Mouse (Mus musculus): ENCODE results near the gene Sh3bgrl2.
"Not testable (repeated sequence)": the region's sequence is repeated elsewhere in the genome, so short reads cannot be mapped to it uniquely, and the experiment has no call there.

Sh3bgrl2 gene

DNA sequence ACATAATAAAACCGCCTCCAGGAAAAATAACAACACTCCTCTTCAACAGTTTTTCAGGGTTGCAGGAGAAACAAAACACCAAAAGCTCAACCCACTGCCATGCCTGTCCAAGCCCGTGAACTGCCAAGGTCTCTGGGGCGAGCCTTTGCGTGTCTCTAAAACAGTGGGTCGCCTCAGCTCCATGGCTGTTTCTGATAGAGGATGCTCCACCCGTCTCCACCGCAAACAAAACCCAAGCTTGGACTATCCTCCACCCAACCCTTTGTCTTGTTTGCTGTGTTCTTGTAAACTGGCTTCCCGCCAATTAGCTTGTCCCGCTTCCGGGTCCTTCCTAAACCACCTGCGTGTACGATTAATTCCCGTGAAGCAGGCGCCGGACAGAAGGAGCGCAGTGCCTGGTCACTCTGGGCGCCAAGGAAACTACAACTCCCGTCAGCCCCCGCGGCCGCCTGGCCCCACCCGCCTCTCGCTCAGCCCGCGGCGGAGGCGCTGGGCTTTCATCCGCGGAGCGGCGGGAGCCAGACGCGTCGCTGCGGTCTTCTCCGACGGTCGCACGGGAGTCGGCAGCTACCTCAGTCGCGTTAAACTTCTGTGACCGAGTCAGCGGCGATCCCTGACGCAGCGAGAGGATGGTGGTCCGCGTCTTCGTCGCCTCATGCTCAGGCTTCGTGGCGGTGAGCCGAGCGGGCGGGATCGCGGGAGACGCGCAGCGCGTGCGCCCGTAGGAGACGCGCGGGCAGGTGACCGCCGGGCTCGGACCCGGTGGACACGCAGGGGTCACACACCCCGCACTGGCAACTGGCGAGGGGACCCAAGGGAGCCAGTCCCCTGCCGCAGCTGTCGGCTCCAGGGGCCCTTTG is at the start of gene Sh3bgrl2:
Gene Sh3bgrl2, plus strand, starts transcription at position 498 of the 860 bp plus-strand sequence.
- DNase-seq: peak; percentile 87

DNA sequence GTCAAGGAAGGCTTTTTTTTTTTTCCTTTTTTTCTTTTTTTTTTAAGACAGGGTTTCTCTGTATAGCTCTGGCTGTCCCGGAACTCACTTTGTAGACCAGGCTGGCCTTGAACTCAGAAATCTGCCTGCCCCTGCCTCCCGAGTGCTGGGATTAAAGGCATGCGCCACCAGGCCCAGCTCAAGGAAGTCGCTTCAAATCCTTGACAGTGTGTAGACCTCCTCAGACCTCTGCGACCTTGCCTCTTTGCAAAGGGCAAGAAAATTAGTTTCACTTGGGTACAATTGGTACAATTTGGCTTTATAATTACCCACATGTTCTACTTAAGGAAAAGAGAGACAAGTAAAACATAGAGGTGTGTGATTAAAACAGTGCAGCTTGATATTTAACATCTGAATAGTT is 29.0 kb upstream of the Sh3bgrl2 start:
- DNase-seq: not testable (repeated sequence)

DNA sequence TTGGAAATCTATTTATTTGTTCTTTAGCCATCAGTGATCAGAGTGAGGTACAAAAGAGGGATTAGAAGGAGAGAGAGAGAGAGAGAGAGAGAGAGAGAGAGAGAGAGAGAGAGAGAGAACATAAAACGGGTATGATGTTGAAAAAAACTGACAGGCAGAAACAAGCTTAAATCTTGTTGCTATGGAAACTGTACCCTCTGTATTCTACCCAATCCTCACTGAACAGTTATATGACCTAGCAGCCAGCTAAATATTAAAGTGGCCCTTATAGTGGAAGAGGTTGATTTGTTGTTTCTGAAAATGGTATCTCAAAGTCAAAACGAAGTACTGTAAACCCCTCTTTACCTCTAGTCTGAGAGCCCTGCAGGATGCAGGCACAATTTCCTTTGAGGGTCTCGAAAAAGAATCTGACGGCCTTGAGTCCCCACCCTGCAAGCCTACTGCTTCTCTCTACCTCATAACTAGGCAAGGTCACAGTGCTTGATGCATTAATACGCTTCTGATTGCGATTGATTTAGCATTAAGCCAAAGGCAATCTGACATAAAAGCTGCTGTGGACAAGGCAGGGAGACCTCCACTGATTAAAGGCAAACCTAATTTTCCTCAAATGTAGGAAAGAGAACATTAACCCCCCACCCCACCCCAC is 28.5 kb upstream of the Sh3bgrl2 start:
- no peak for DNase-seq

DNA sequence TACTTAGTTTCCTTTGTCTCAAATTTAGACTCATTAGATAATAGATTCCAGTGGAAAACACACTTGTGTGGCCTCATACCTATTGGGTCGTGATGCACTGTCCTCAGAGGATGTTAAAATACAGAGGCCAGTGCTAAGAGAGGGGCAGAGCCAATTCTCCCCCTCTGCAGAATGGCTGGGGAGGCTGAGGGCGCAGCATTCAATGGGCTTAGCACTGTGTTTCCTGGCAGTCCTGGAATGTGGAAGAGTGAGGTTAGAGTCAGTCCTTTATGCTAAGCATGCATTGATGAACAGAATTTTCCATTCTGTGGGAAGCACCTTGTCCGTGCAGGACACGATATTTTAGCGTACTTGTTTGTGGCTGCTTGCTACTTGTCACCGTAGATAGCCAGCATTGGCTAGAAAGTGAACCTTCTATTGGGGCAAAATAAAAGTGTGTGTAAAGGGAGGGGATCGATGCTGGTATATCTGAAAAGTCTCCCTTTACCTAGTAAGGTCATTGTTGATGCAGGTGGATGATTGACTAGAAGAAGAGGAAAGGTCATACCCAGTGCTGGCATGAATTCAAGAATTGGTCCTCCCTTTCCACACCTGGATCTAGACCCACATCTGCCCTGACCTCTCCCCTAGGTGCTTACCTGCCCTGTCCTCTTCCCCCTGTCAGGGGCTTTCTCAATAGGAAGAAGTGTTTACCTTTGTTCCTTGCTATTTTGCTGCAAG is 20.6 kb upstream of the Sh3bgrl2 start:
- DNase-seq: no peak

DNA sequence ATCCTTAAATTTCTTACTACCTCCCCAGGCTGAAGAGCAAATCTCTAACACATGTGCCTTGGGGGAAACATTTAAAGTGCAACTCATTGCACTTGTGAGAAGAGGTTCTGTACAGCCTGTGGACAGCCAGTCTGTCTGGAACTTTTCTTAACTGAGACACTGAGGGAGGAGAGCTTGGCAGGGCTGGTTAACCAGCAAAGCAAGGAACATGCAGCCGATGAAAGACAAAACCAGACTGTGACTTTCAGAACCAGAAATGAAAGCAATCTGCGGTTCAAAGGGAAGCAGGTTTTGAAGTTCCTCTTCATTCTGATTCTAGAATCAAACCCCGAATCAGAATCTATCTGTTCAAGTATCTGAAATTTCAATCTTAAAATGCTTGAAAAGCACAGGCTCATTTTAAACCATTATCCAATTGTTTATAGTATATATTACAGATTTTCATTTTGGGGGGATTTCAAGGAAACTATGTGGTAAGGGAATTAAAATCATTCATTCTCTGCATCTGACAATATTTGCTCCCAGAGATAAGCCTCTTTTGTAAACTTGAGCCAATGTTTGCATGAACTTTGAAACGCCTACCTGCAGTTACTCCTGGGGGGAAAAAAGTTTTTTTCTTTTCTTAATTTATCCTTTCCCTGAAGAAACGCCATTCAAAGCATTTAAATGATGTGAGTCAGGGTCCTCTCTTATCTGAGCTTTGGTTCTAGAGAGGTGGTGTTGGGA is 14.9 kb upstream of the Sh3bgrl2 start:
- no peak for DNase-seq

DNA sequence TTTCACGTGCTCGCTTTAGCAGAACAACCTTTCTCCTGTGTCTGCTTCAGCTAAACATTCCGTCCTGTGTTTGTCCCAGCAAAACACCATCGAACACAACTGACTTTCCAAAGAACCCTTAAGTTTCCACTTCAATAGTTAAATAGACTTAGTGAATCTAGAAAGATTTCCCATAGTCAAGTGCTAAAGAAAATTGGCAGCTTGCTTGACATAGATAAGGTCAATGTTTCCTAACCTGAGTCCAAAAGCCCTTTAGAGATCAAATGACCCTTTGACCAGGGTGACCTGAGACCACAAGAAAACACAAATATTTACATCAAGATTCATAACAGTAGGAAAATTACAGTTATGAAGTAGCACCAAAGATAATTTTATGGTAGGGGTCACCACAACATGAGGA is 11.2 kb upstream of the Sh3bgrl2 start:
- DNase-seq: no peak

DNA sequence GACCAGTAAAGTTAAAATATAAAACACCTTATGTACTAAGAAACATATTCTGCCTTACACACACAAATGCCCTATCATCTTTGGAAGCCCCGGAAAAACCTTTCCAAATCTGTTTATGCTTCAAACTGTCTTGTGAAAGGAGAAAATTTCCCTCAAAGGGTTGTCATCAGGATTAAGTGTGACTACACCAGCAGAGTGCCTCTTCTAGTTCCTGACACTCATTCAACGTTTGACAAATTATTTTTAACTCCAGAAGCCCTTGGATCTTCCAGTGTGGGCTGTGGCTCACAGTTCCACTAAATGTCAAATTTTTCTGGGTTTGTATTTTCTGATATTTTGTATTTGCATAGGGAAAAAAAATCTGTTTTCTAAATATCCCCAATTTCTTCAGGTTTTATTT is 10.6 kb upstream of the Sh3bgrl2 start:
- no peak for DNase-seq

DNA sequence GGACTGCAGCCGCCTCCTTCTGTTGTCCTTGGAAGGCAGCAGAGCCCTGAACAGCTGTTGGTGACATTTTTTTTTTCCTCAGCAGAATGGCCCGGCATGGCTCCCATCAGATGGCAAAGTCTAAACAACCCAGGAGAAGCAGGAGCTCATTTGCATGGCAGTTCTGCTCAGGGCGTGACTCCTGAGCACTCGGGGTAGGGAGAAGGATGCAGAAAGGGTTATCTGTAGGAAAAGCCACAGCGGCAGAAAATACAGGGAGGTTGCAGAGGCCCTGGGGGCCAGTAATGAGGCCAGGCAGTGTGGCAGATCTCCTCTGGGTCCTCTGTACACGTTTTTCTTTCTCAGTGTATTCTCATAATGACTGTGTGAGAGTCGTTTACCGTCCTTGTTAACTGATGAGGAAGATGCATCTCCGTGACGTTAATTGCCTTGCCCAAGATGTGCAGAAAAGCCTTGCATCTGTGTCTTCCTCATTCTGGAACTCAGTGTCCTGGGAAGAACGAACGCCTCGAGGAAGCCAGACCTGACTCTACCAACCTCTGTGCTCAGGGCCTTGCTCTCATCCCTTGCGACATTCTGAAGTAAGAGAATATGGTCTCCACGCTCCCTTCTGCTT is 10.1 kb upstream of the Sh3bgrl2 start:
- DNase-seq: no peak

DNA sequence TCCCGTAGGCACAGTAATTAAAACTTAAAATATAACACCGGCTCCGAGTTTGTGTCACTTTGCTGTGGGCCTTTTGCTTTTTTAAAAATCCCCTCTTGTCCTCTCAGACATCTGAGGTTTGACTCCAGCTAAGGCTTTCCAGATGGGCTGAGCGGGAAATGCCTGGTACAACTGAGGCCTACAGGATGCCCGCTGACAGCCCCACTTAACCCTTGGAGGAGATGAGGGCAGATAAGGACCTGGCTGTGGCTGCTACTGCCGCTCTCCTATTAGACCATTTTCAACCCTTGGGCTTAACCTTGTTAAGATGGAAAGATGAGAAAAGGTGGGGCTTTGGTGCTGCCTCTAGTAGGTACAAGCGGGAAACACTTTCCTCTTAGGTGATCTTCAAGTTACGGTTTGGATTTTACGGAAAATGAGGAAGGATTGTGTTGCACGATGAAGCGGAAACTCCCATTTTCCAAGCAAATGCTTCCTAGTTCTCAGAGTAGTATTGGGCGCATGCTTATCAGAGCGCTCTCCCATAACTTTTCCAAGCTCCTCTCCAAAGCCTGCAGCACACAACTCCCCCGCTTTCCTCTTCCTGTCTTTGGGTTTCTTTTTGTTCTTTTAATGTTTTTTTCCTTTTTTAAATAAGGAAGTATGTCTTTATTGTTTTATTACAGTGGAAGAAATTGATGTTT is 8.2 kb upstream of the Sh3bgrl2 start:
- DNase-seq: no peak

DNA sequence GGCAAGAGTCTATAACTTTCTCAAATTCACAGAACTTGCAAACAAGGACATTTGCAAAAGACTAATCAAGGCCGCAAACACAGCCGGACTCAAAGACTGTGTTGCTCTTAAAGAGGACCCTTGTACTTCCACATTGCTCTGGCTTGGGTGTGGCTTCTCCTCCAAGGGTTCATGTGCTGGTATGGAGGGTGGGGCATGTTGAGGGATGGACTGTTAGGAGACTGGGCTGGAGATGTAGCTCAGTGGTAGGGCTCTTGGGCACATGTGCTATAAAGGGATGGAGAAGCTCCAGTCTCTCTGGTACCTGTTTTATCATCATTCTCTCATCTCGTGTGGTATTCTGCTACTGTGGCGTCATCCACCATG is 7.7 kb upstream of the Sh3bgrl2 start:
- no peak for DNase-seq

DNA sequence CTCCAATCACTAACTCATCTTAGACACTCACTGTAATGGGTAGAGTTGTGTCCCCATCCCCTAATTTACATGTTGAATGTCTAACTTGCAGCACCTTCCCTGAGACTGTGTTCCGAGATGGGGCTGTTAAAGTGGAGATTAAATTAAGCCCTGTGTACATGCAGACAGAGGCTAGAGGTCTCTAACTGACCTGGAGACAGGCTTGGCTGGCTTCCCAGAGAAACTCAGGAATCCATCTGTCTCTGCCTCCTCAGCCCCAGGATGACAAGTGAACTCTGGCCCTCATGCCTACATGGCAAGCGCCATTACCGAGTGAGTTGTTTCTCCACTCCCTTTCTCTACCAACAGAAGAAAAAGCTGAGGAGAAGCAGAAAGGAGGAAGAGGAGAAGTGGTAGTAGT is 7.2 kb upstream of the Sh3bgrl2 start:
- no peak for DNase-seq

DNA sequence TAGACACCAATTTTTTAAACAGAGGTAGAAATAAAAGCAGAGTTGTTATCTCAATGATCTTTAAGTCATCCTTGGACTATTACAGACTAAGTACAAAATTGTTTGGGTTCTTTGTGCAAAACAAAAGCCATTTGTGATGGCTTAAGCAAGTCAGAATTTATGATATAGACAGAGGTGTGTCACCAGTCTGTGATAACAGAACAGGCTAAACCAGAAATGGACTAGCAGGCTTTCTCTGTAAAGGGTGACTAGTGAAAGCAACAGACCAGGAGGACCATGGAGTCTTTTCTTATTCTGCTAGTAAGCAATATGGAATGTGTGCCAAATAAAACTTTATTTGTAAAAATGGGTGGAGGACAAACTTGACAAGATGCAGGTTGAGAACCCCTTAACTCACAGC is 2.9 kb upstream of the Sh3bgrl2 start:
- DNase-seq: no peak

DNA sequence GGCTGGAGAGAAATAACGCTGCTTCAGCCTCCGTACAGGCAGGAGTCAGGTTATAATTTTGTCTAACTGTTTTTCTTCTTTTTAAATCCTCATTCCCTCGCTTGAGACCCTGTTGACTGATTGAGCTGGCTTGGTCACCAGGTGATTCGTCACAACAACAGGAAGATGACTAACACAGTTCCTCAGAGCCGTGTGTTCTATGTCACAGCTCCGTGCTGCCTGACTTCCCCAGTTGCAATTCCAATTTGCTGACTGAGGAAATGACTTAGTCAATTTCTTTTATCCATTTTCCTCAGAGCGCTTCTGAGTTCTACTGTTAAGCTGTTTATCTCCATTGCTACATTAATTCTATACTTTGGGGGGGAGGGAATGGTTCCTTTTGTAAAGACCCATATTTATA is 1.8 kb upstream of the Sh3bgrl2 start:
- DNase-seq: no peak

DNA sequence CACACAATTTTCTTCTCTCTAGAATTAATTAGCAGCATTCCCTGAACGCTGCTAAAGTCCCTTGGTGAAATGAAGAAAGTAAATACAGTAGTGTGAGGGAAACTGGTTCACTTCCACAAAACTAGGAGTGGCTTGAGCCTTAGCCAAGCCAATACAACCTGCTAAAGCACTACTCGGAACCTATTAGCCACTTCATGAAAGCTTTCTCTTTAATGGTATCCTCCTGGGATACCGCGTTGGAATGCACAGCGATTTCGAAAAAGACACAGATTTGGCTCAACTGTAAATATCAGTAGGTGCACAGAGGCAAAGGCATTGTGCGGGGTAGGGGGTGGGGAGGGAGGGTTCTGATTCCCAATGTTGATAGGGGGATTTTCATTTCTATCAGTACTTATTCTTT is 898 bp upstream of the Sh3bgrl2 start:
- no peak for DNase-seq

DNA sequence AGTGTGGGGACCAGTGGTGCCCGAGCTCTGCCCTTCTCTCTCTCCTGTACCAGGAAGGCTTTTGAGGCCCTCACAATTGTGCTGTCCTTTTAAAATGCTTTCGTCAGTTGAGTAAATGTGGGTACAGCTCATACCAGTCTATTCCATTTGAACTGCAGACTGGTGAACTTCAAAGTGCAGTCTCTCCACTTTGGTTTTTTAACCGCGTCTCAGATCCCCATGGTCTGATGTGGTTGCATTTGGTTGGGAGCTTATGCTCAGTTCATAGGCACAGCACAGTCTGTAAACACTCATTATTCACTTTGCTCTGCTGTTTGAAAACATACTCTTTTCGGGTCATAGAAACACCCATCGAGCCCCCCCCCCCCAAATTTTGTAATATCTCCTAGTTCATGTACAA is 1.7 kb downstream of the Sh3bgrl2 start:
- DNase-seq: no peak

DNA sequence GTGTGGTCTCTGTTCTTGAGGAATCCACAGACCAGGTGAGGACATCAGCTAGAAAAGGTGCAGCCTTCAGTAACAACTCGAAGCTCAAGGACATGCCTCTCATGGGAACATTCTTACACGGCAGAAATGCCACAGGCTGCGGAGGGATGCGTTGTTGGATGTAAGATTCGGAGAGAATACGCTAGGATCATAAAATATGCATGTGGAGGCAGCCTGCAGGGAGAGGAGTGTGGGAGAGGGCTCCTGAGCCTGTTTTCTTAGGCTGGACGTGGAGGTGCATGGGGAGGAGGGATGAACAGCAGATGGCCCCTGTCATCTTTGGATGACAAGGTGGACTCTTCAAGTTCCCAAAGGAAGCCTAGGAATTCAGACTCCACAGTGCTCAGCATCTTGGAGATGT is 3.0 kb downstream of the Sh3bgrl2 start:
- DNase-seq: no peak

DNA sequence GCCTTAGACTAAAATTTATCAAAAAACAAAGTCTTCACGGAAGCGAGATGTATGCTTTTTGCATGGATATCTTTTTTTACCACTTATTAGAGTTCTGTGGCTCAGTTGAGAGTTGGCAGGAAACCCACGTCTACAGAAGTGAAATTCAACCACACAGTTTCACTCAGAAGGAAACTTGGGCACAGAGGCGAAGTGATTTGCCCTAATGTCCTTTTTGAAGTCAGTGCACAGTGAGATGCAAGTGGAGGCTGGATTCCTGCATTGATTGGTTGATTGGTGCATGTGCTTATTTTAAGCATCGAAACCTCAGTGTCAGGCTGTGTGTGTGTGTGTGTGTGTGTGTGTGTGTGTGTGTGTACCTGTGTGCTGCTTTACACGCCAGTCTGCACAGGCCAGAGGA is 3.5 kb downstream of the Sh3bgrl2 start:
- no peak for DNase-seq

DNA sequence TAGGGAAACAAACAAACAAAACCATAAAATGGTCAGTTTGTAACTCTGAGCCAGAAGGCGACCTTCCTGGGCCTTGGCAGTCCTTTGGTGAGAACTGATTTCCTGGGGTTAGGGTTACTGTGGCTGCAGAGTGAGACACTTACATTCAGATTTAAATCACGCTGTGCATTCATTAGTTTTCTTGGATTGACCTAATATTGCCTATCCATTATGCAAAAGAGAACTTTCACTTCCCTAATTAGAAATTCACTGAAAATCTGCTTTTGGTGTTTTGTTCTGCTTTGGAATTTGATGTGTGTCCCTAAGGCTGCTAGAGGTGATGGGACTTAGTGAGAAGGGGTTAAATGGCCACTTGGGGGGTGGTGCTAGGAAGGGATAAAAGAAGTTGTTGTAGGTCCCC is 7.5 kb downstream of the Sh3bgrl2 start:
- DNase-seq: no peak

DNA sequence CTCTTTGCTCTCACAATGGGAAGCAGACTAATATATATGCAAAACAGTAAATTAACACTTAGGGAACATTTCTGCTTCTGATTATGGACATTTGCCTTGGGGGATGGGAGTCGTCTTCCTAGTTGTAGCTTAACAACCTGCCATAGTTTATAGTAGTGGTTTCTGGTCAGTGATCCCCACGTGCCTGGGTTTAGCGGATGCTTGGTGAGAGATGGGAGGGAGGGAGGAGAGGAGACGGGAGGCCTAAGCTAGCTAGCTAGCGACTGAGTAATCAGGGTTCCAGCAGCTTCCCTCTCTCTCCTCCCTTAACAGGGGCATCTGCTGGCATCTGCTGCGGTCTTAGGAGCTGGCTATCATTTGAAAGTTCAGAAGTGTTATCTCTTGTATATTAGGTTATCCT is 8.1 kb downstream of the Sh3bgrl2 start:
- DNase-seq: peak; percentile 23

DNA sequence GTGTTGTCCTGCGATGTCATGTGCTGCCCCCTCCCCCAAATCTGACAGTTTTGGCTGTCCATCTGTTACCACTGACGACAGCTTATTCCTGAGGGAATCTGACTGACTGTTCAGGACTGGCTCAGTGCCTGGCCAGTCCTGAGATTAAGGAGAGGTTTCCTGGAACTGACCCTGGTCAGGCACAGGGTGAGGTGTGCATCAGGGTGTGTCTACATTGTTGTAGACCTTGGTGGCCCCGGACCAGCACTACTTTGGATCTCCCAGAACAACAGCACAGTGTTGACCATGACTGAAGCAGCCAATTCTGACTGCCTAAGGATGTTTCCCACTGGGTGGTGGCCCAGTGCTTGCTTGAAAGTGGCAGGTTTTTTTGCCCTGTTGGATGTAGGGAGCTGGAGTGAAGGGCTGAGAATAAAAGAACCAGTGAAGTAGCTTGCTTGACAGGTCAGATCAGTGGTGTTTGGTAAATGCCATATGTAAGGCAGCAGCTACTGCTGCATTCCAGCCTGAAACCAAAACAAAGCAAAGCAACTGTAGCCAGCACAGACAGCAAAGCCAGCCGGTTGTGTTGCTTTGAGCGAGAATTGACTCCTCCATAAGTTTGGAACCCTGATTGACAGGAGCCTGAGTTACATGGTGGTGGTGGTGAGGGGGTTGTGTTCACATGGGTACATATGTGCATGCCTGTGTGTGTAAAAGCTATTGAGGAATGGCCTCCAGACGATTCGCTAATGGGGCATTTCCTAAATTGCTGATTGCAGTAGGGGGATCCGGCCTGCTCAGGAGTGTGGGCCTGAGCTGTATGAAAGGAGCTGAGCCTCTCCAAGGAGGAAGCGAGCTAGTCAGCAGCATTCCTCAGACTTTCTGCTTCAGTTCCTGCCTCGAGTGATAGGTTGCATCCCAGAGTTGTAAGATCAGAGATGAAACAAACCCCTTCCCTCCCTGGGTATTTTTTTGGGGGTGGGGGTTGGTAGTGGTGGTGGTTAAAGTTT is 8.9 kb downstream of the Sh3bgrl2 start:
- DNase-seq: peak; percentile 19

DNA sequence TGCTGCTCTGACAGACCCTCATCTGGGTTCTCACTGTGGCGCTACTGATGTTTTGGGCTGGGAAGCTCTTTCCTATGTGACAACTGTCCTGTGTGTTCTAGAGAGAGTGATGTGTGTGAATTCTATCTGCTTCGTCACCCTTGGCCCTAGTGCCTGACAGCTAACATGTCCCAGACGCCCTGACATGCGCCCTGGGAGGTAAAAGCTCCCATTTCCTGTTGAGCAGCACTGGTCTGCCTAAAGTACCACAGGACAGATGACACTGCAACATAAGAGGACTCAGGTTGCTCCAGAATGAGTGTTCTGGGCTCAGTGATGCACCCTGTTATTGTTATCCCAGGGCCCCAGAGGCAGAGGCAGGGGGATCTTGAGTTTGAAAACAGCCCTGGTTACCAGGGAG is 12.5 kb downstream of the Sh3bgrl2 start:
- DNase-seq: no peak

Measured in cerebellum, adult 11 months (tissue).